Mouse (Mus musculus): Measurements from ENCODE around the gene Slc15a5.

The Slc15a5 gene

GRCm38 (mm10) chr6:138069921-138070320 is 9.8 kb downstream of the Slc15a5 start:
- no peak for DNase-seq (ENCODE audit: extremely low spot score, low read depth, low spot score)

GRCm38 (mm10) chr6:138055572-138055971 is 24.1 kb downstream of the Slc15a5 start:
- no peak for DNase-seq (ENCODE audit: extremely low spot score, low read depth, low spot score)

GRCm38 (mm10) chr6:138054956-138055355 is 24.8 kb downstream of the Slc15a5 start:
- no peak for DNase-seq (ENCODE audit: extremely low spot score, low read depth, low spot score)

GRCm38 (mm10) chr6:138054166-138054565 is 25.6 kb downstream of the Slc15a5 start:
- DNase-seq (ENCODE audit: extremely low spot score, low read depth, low spot score) = no peak

GRCm38 (mm10) chr6:138053686-138054085 is 26.0 kb downstream of the Slc15a5 start:
- no peak for DNase-seq (ENCODE audit: extremely low spot score, low read depth, low spot score)

- no peak for DNase-seq (ENCODE audit: extremely low spot score, low read depth, low spot score)
Observed at GRCm38 (mm10) chr6:138045364-138045763, 34.4 kb downstream of the Slc15a5 start.

GRCm38 (mm10) chr6:138042891-138043290 is 36.8 kb downstream of the Slc15a5 start:
- DNase-seq (ENCODE audit: extremely low spot score, low read depth, low spot score) = no peak

GRCm38 (mm10) chr6:138041865-138042264 is 37.9 kb downstream of the Slc15a5 start:
- DNase-seq (ENCODE audit: extremely low spot score, low read depth, low spot score) = no peak

GRCm38 (mm10) chr6:138037587-138037986 is 42.1 kb downstream of the Slc15a5 start:
- no peak for DNase-seq (ENCODE audit: extremely low spot score, low read depth, low spot score)

- no peak for DNase-seq (ENCODE audit: extremely low spot score, low read depth, low spot score)
Observed at GRCm38 (mm10) chr6:138036891-138037290, 42.8 kb downstream of the Slc15a5 start.

GRCm38 (mm10) chr6:138016898-138017297 is 62.8 kb downstream of the Slc15a5 start:
- no peak for DNase-seq (ENCODE audit: extremely low spot score, low read depth, low spot score)

GRCm38 (mm10) chr6:138014976-138015674 is 64.6 kb downstream of the Slc15a5 start:
- DNase-seq (ENCODE audit: extremely low spot score, low read depth, low spot score) = no peak

GRCm38 (mm10) chr6:138011955-138012354 is 67.8 kb downstream of the Slc15a5 start:
- no peak for DNase-seq (ENCODE audit: extremely low spot score, low read depth, low spot score)

- no peak for DNase-seq (ENCODE audit: extremely low spot score, low read depth, low spot score)
Observed at GRCm38 (mm10) chr6:138007705-138008104, 72.0 kb downstream of the Slc15a5 start.

- DNase-seq (ENCODE audit: extremely low spot score, low read depth, low spot score) = no peak
Observed at GRCm38 (mm10) chr6:138006525-138007251, 73.0 kb downstream of the Slc15a5 start.

- no peak for DNase-seq (ENCODE audit: extremely low spot score, low read depth, low spot score)
Observed at GRCm38 (mm10) chr6:137989853-137990252, 89.9 kb downstream of the Slc15a5 start.

GRCm38 (mm10) chr6:137985169-137985568 is 94.5 kb downstream of the Slc15a5 start:
- DNase-seq (ENCODE audit: extremely low spot score, low read depth, low spot score) = no peak

- DNase-seq (ENCODE audit: extremely low spot score, low read depth, low spot score) = no peak
Observed at GRCm38 (mm10) chr6:137982195-137982737, 97.5 kb downstream of the Slc15a5 start.

- no peak for DNase-seq (ENCODE audit: extremely low spot score, low read depth, low spot score)
Observed at GRCm38 (mm10) chr6:137980905-137981696, 98.6 kb downstream of the Slc15a5 start.

- DNase-seq (ENCODE audit: extremely low spot score, low read depth, low spot score) = no peak
Observed at GRCm38 (mm10) chr6:137980413-137980812, 99.3 kb downstream of the Slc15a5 start.

- DNase-seq (ENCODE audit: extremely low spot score, low read depth, low spot score) = no peak
Observed at GRCm38 (mm10) chr6:137979802-137980201, 99.9 kb downstream of the Slc15a5 start.

Data from hindlimb bud, embryonic 11.5 days (tissue).